Mouse (Mus musculus) lung, adult 2 months (tissue): ENCODE data around the gene Hcar2. TPM values are rescaled to one million over a fixed set of nuclear protein-coding genes. Genes with fewer than 3 reads are reported as not detected.

Experiments used
- DNase-seq: peaks from one replicate; pipeline ENCODE4 v3.0.0; 2022
- H3K4me1 ChIP-seq: fragments of 200-500 bp; 2 replicates; pipeline ENCODE4 v1.6.1; 2011; ENCODE audit warnings: low read length; ENCODE audit not compliant: control insufficient read depth, insufficient read depth
- H3K4me3 ChIP-seq: fragments of 200-500 bp; replicated peaks from 2 replicates; pipeline ENCODE3; 2011; ENCODE audit warnings: low read depth, mild to moderate bottlenecking, control low read depth, low read length; ENCODE audit errors: extremely low read depth
- CTCF ChIP-seq: fragments of 200-500 bp; IDR thresholded peaks from 2 replicates; pipeline ENCODE4 v1.5.1; 2011; ENCODE audit warnings: mild to moderate bottlenecking, low read length, control low read depth; ENCODE audit not compliant: insufficient read depth
- POLR2A ChIP-seq: fragments of 200-500 bp; IDR thresholded peaks from 2 replicates; pipeline ENCODE4 v1.6.1; 2011; ENCODE audit warnings: low read depth, mild to moderate bottlenecking, control low read depth, low read length, borderline replicate concordance; ENCODE audit errors: extremely low read depth
- WGBS: fragments of 180-500 bp; shearing (Covaris S2); methylation state at CpG from one replicate; pipeline ENCODE4 v1.1.7; 2018; 5-methylcytosine and 5-hydroxymethylcytosine counted together
- polyA plus RNA-seq: library from polyadenylated mRNA; depleted of rRNA; stranded (reverse); fragments of >200 nt; gene quantifications from 2 replicates; pipeline ENCODE4 v1.2.3, GENCODE M21; 2012; rRNA removed

The Hcar2 gene
- polyA plus RNA-seq, 1 experiment, result 12.9 TPM

DNA sequence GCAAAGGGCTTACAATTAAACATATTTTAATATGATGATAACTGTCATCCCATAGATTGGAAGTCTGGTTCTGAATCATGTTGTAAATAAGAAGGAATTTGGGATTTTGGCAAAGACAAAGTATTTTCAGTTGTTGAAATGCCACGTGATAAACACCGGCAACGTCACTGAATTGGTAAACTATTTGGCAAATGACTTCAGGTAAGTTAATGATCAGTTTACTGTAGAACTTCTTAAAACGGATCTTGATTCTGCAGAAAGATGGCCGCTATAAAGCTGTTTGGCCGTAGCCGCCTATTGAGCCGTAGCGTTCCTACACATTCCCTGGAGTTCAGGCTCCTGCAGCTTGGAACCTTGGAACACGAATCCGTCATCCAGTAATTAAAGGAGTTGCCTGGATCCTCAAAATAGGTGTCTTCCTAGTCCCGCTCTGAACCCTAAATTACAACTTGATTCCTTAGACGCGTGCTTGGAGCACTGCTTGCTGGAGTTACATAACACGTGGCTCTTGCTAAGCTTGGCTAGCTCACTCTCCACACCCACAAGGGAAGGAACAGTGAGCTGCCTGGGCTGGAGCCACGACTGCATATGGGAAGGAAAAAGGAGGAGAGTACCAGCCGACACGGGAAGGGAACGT is 46.2 kb downstream of the Hcar2 start:
- WGBS, result 92% methylated on average over 19 of the region's 19 CpGs
- no peak for DNase-seq
- Histone ChIP-seq H3K4me1 (no peaks in the 10 kb centered on the region), H3K4me3 (no peak overlapping the region)
- TF ChIP-seq POLR2A (no peak), CTCF (no peak)

DNA sequence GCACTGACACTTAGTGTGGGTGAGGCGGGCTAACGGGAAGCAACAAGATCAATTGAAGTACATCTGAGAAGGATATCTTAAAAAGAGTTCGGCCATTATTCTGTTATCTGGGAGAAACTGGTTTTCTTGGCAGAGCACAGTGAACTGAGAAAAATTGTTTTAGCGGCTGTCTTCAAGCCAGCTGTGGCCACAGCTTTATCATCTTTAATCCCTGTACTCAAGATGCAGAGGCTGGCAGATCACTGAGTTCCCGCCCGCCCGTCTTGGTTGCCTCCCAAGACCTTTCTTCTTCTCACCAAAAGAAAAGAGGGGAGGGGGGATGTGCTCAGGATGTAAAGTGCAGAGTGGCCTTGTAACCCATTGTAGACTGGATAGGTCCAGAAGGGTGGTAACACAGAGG is 48.4 kb downstream of the Hcar2 start:
- no peak overlapping the region for H3K4me3 ChIP-seq
- WGBS, result 84% methylated on average over 7 of the region's 7 CpGs
- no peak for TF ChIP-seq POLR2A
- TF ChIP-seq CTCF, result no peak

More for the DNA sequence above, 48.4 kb downstream of the Hcar2 start:
- DNase-seq, result no peak
- no peaks in the 10 kb centered on the region for H3K4me1 ChIP-seq

Other genes starting within 250 kb of the Hcar2 start
- gene Clip1, start 180.9 kb downstream of the Hcar2 start, polyA plus RNA-seq, result 30.3 and 49.8 TPM in 2 replicates
- 26.8 and 29.5 TPM in 2 replicates for gene Zcchc8, start 144.4 kb downstream of the Hcar2 start, polyA plus RNA-seq
- gene Rsrc2, start 116.1 kb downstream of the Hcar2 start, polyA plus RNA-seq, result 8.7 and 16.0 TPM in 2 replicates
- 0.34 and 1.3 TPM in 2 replicates for gene Kntc1, start 115.8 kb downstream of the Hcar2 start, polyA plus RNA-seq
- gene Hcar1, start 14.5 kb upstream of the Hcar2 start, polyA plus RNA-seq, result 1.4 and 2.7 TPM in 2 replicates
- 18.7 and 20.3 TPM in 2 replicates for gene Denr, start 41.7 kb upstream of the Hcar2 start, polyA plus RNA-seq
- gene Gm43518, start 61.9 kb upstream of the Hcar2 start, polyA plus RNA-seq, result 0.41 and 0.53 TPM in 2 replicates
- gene Ccdc62, start 65.2 kb upstream of the Hcar2 start, polyA plus RNA-seq, result 2.0 and 3.2 TPM in 2 replicates
- 31.9 and 36.4 TPM in 2 replicates for gene Hip1r, start 108.1 kb upstream of the Hcar2 start, polyA plus RNA-seq
- 36.6 and 39.3 TPM in 2 replicates for gene Vps37b, start 166.8 kb upstream of the Hcar2 start, polyA plus RNA-seq
- gene Abcb9, start 230.3 kb upstream of the Hcar2 start, polyA plus RNA-seq, result 7.7 and 7.8 TPM in 2 replicates
- 42.4 and 52.2 TPM in 2 replicates for gene Ogfod2, start 246.8 kb upstream of the Hcar2 start, polyA plus RNA-seq